Mouse (Mus musculus) neural tube, embryonic 11.5 days (tissue): ENCODE measurements around the gene Fmnl2. TPM values are rescaled to one million over a fixed set of nuclear protein-coding genes. Genes with fewer than 3 reads are reported as not detected.

Source experiments
- ATAC-seq: fragments of 200-750 bp; cut with Nextera tagmentation; 2 replicates; pipeline ENCODE4 v1.8.0; 2017; ENCODE audit warnings: moderate number of reproducible peaks, mild to moderate bottlenecking, moderate TSS enrichment, moderate library complexity; ENCODE audit not compliant: insufficient read depth, low FRiP score, low TSS enrichment
- DNase-seq: peaks from one replicate; pipeline ENCODE4 v3.0.0-alpha.2; 2015; ENCODE audit warnings: low spot score
- H3K27ac ChIP-seq: fragments of 300-500 bp; sonication (generic); 2 replicates; pipeline ENCODE4 v1.5.1; 2014; ENCODE audit warnings: low read depth, mild to moderate bottlenecking, low read length
- H3K27me3 ChIP-seq: fragments of 300-500 bp; sonication (generic); 2 replicates; pipeline ENCODE4 v1.6.1; 2014; ENCODE audit warnings: mild to moderate bottlenecking, low read length, mixed read lengths; ENCODE audit not compliant: control insufficient read depth, insufficient read depth
- H3K36me3 ChIP-seq: fragments of 300-500 bp; sonication (generic); 2 replicates; pipeline ENCODE4 v1.6.1; 2014; ENCODE audit warnings: mild to moderate bottlenecking, low read length, moderate library complexity, mixed read lengths; ENCODE audit not compliant: control insufficient read depth, insufficient read depth
- H3K4me1 ChIP-seq: fragments of 300-500 bp; sonication (generic); 2 replicates; pipeline ENCODE4 v1.6.1; 2014; ENCODE audit warnings: low read length, mixed read lengths; ENCODE audit not compliant: control insufficient read depth, insufficient read depth
- H3K4me2 ChIP-seq: fragments of 300-500 bp; sonication (generic); 2 replicates; pipeline ENCODE4 v1.6.1; 2014; ENCODE audit warnings: low read depth, mild to moderate bottlenecking, moderate library complexity
- H3K4me3 ChIP-seq: fragments of 300-500 bp; sonication (generic); 2 replicates; pipeline ENCODE4 v1.5.1; 2014; ENCODE audit warnings: low read depth, low read length
- H3K9ac ChIP-seq: fragments of 300-500 bp; sonication (generic); 2 replicates; pipeline ENCODE4 v1.6.1; 2014; ENCODE audit warnings: mild to moderate bottlenecking, low read length
- H3K9me3 ChIP-seq: fragments of 300-500 bp; sonication (generic); 2 replicates; pipeline ENCODE4 v1.6.1; 2016; ENCODE audit warnings: low read length; ENCODE audit not compliant: control insufficient read depth
- WGBS: fragments of 180-500 bp; shearing (Covaris S2); extraction: QIAGEN DNeasy Blood & Tissue Kit; methylation state at CpG from one replicate; pipeline ENCODE4 v1.1.7; 2014; 5-methylcytosine and 5-hydroxymethylcytosine counted together
- polyA plus RNA-seq: library from polyadenylated mRNA; unstranded; fragments of >200 nt; fragmentation: Nextera tagmentation; extraction: Ambion mirVana; gene quantifications from 2 replicates; pipeline ENCODE4 v1.2.1, GENCODE M21; 2014

Gene Fmnl2
- polyA plus RNA-seq, 1 experiment from 2014 or later: 7.8 TPM

GRCm38 (mm10) chr2:52835726-52836125 lies 21.9 kb upstream of the Fmnl2 start:
- Histone ChIP-seq H3K4me1 (no peaks in the 10 kb centered on the region), H3K27me3 (no peaks in the 10 kb centered on the region), H3K27ac (no peak overlapping the region), H3K4me3 (no peak overlapping the region), H3K36me3 (no peaks in the 10 kb centered on the region), H3K4me2 (no peak overlapping the region), H3K9ac (no peak overlapping the region), H3K9me3 (no peaks in the 10 kb centered on the region)
- no peak for ATAC-seq
- DNase-seq: no peak
- 79% methylated on average over 3 of the region's 3 CpGs for WGBS

- no peak overlapping the region for H3K4me3 ChIP-seq
- no peak for ATAC-seq
- no peak for DNase-seq
- no peaks in the 10 kb centered on the region for H3K9me3 ChIP-seq
- H3K36me3 ChIP-seq: no peaks in the 10 kb centered on the region
- 70% methylated on average over 4 of the region's 4 CpGs for WGBS
- no peak overlapping the region for H3K9ac ChIP-seq
- no peaks in the 10 kb centered on the region for H3K27me3 ChIP-seq
- H3K27ac ChIP-seq: no peak overlapping the region
- H3K4me1 ChIP-seq: no peaks in the 10 kb centered on the region
- no peak overlapping the region for H3K4me2 ChIP-seq
These were observed 18.6 kb upstream of the Fmnl2 start for GRCm38 (mm10) chr2:52839074-52839473.

- 84% methylated on average over 3 of the region's 3 CpGs for WGBS
- Histone ChIP-seq H3K9me3 (no peaks in the 10 kb centered on the region), H3K27me3 (no peaks in the 10 kb centered on the region), H3K36me3 (no peaks in the 10 kb centered on the region), H3K27ac (no peak overlapping the region), H3K4me1 (no peaks in the 10 kb centered on the region), H3K4me2 (no peak overlapping the region), H3K4me3 (no peak overlapping the region), H3K9ac (no peak overlapping the region)
- ATAC-seq (no peak), DNase-seq (no peak)
These were observed 17.8 kb upstream of the Fmnl2 start for GRCm38 (mm10) chr2:52839868-52840267.

- Histone ChIP-seq H3K9me3 (no peaks in the 10 kb centered on the region), H3K27ac (no peak overlapping the region), H3K27me3 (no peaks in the 10 kb centered on the region), H3K4me2 (no peak overlapping the region), H3K36me3 (no peaks in the 10 kb centered on the region), H3K4me3 (no peak overlapping the region), H3K9ac (no peak overlapping the region), H3K4me1 (no peaks in the 10 kb centered on the region)
- ATAC-seq: no peak
- 89% methylated on average over 2 of the region's 2 CpGs for WGBS
- DNase-seq: no peak
These were observed 13.8 kb upstream of the Fmnl2 start for GRCm38 (mm10) chr2:52843861-52844260.

GRCm38 (mm10) chr2:52844936-52845752 lies 12.5 kb upstream of the Fmnl2 start:
- WGBS: 63% methylated on average over 14 of the region's 14 CpGs
- Histone ChIP-seq H3K4me2 (no peak overlapping the region), H3K27me3 (no peaks in the 10 kb centered on the region), H3K9ac (no peak overlapping the region), H3K27ac (no peak overlapping the region), H3K4me1 (no peaks in the 10 kb centered on the region), H3K36me3 (no peaks in the 10 kb centered on the region), H3K4me3 (no peak overlapping the region), H3K9me3 (no peaks in the 10 kb centered on the region)
- DNase-seq (no peak), ATAC-seq (no peak)

- H3K27ac ChIP-seq: no peak overlapping the region
- no peaks in the 10 kb centered on the region for H3K9me3 ChIP-seq
- no peak for DNase-seq
- WGBS: 57% methylated on average over 3 of the region's 3 CpGs
- H3K4me2 ChIP-seq: no peak overlapping the region
- no peak overlapping the region for H3K9ac ChIP-seq
- H3K36me3 ChIP-seq: no peaks in the 10 kb centered on the region
- H3K27me3 ChIP-seq: no peaks in the 10 kb centered on the region
- H3K4me1 ChIP-seq: no peaks in the 10 kb centered on the region
- no peak for ATAC-seq
- no peak overlapping the region for H3K4me3 ChIP-seq
These were observed 11.2 kb upstream of the Fmnl2 start for GRCm38 (mm10) chr2:52846506-52846905.

GRCm38 (mm10) chr2:52849092-52849491 lies 8.6 kb upstream of the Fmnl2 start:
- H3K27me3 ChIP-seq: no peaks in the 10 kb centered on the region
- H3K9ac ChIP-seq: no peak overlapping the region
- no peaks in the 10 kb centered on the region for H3K9me3 ChIP-seq
- DNase-seq (no peak), ATAC-seq (no peak)
- no peaks in the 10 kb centered on the region for H3K36me3 ChIP-seq
- no peak overlapping the region for H3K27ac ChIP-seq
- no peak overlapping the region for H3K4me3 ChIP-seq
- no peak overlapping the region for H3K4me2 ChIP-seq
- 69% methylated on average over 3 of the region's 3 CpGs for WGBS
- no peaks in the 10 kb centered on the region for H3K4me1 ChIP-seq

GRCm38 (mm10) chr2:52858529-52859465 lies 1.1 kb downstream of the Fmnl2 start:
- peak; percentile 25 for ATAC-seq
- under 1% methylated on average over 46 of the region's 46 CpGs for WGBS

More at GRCm38 (mm10) chr2:52858529-52859465, 1.1 kb downstream of the Fmnl2 start:
- peak overlapping the region; percentile 85 for H3K9ac ChIP-seq
- peak; percentile 69 for DNase-seq
- no peaks in the 10 kb centered on the region for H3K27me3 ChIP-seq
- peak overlapping the region; percentile 76 for H3K4me3 ChIP-seq
- H3K4me2 ChIP-seq: peak overlapping the region; percentile 91
- peaks cover 19% of the 10 kb centered on the region for H3K4me1 ChIP-seq
- H3K27ac ChIP-seq: peak overlapping the region; percentile 62
- no peaks in the 10 kb centered on the region for H3K36me3 ChIP-seq
- H3K9me3 ChIP-seq: no peaks in the 10 kb centered on the region
